Mouse (Mus musculus): ENCODE data around the gene Tcf7l2. TPM values are rescaled to one million over a fixed set of nuclear protein-coding genes. Genes with fewer than 3 reads are reported as not detected.
A peak's percentile ranks its signal among the peaks of the same experiment; 100 is the strongest.

Gene Tcf7l2
- polyA plus RNA-seq, 1 experiment from 2014 or later: 196 TPM

DNA sequence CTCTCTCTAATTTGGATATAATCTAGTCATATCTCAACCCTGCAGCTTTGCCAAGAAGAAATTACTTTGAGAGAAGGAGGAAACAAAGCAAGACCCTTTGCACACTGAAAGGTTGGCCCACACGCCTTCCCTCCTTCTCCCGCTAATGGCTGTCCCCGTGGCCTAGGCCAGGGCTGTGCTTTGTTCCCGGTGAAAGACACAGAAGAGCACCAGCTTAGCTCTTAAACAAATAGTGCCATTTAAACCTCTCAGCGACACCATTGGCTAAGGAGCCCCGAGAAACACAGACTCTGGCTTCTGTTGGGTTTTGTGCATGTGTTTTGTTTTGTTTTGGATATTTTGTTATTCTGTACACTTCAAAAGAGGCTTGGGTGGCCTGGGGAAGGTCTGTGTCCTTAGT lies 37.5 kb upstream of the Tcf7l2 start:
- no peaks in the 10 kb centered on the region for H3K36me3 ChIP-seq (ENCODE audit: control insufficient read depth, insufficient read depth, low read length)
- DNase-seq (ENCODE audit: low spot score): peak; percentile 23

DNA sequence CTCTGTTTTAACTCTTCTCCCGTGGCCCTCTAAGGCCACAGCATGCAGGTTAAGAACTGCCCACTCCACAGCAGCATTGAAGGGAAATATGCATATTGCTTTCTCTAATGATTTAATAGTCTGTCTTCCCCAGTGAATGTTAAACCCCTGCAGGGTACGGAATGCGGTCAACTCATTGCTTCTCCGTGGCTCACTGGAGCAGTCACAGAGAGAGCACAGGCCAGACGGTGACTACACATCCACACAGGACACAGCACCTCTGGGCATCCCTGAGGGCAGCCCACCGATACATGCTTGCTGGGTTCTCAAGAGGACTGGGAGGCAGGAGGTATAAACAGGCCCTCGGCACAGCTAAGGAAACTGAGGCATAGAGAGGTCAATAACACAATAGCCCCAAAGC lies 35.3 kb upstream of the Tcf7l2 start:
- H3K4me2 ChIP-seq (ENCODE audit: low read length): no peak overlapping the region
- H3K4me3 ChIP-seq (ENCODE audit: low read depth, low read length): no peak overlapping the region
- H3K4me1 ChIP-seq (ENCODE audit: control insufficient read depth, insufficient read depth, low read length): no peaks in the 10 kb centered on the region
- no peaks in the 10 kb centered on the region for H3K36me3 ChIP-seq (ENCODE audit: control insufficient read depth, insufficient read depth, low read length)
- H3K27me3 ChIP-seq (replicated peaks; ENCODE audit: control insufficient read depth, insufficient read depth, low read length): no peaks in the 10 kb centered on the region
- H3K9me3 ChIP-seq (replicated peaks; ENCODE audit: control insufficient read depth, low read length): no peaks in the 10 kb centered on the region
- 80% methylated on average over 7 of the region's 7 CpGs for WGBS
- ATAC-seq: no peak
- H3K9ac ChIP-seq (ENCODE audit: low read length): no peak overlapping the region
- H3K27ac ChIP-seq (ENCODE audit: low read depth, low read length): no peak overlapping the region
- DNase-seq (ENCODE audit: low spot score): no peak

More for the DNA sequence above, 37.5 kb upstream of the Tcf7l2 start:
- Histone ChIP-seq H3K4me1 (ENCODE audit: control insufficient read depth, insufficient read depth, low read length) (no peaks in the 10 kb centered on the region), H3K27me3 (replicated peaks; ENCODE audit: control insufficient read depth, insufficient read depth, low read length) (no peaks in the 10 kb centered on the region), H3K4me2 (ENCODE audit: low read length) (no peak overlapping the region), H3K9me3 (replicated peaks; ENCODE audit: control insufficient read depth, low read length) (no peaks in the 10 kb centered on the region), H3K27ac (ENCODE audit: low read depth, low read length) (no peak overlapping the region), H3K4me3 (ENCODE audit: low read depth, low read length) (no peak overlapping the region), H3K9ac (ENCODE audit: low read length) (no peak overlapping the region)
- 10% methylated on average over 6 of the region's 6 CpGs for WGBS
- ATAC-seq: no peak

DNA sequence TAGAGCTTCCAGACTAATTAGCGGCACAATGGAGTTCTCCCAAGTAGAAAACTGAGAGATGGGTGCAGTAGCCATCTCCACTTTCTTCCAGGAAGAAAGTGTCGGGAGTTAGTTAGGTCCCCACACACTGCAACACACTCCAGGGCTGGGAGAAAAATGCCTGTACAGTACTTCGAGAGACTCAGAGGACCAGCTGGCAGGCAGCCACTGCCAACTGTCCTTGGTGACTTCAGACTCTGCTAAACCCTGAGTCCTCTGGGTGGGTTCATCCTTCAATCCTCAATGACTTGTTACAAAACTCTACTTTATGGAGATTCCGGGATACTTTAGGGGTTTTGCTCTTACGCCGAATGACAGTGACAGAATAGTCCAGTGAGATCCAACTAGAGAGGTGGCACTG lies 34.8 kb upstream of the Tcf7l2 start:
- WGBS: 94% methylated on average over 6 of the region's 6 CpGs
- Histone ChIP-seq H3K4me3 (ENCODE audit: low read depth, low read length) (no peak overlapping the region), H3K4me1 (ENCODE audit: control insufficient read depth, insufficient read depth, low read length) (no peaks in the 10 kb centered on the region), H3K36me3 (ENCODE audit: control insufficient read depth, insufficient read depth, low read length) (no peaks in the 10 kb centered on the region), H3K27me3 (replicated peaks; ENCODE audit: control insufficient read depth, insufficient read depth, low read length) (no peaks in the 10 kb centered on the region), H3K9me3 (replicated peaks; ENCODE audit: control insufficient read depth, low read length) (no peaks in the 10 kb centered on the region), H3K9ac (ENCODE audit: low read length) (no peak overlapping the region), H3K27ac (ENCODE audit: low read depth, low read length) (no peak overlapping the region), H3K4me2 (ENCODE audit: low read length) (no peak overlapping the region)
- ATAC-seq (no peak), DNase-seq (ENCODE audit: low spot score) (no peak)

DNA sequence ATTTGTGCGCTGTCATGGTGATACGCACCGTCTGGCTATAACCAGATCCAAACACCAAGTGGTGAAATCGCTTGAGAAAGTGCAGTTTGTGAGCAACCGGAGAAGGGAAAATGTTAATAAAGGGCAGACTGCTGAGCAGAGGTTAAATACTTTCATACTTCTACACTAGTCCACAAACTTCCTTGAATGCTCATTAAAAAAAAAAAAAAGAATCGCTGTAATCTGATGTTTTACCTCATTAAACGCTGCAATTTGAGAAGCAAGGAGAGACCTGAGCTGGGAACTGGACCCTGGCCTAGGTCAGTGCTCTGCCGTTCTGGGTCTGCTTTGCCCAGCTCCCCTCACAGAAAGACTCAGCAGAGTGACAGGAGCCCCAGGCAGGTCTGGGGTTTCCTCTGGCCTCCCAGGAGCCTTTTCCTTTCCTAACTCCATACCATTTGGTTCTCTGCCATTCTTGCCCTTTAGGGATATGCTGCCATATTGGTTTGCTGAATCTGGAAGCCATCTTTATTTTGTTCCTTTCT lies 33.5 kb upstream of the Tcf7l2 start:
- Histone ChIP-seq H3K27ac (ENCODE audit: low read depth, low read length) (no peak overlapping the region), H3K27me3 (replicated peaks; ENCODE audit: control insufficient read depth, insufficient read depth, low read length) (no peaks in the 10 kb centered on the region), H3K9ac (ENCODE audit: low read length) (no peak overlapping the region), H3K9me3 (replicated peaks; ENCODE audit: control insufficient read depth, low read length) (no peaks in the 10 kb centered on the region), H3K4me1 (ENCODE audit: control insufficient read depth, insufficient read depth, low read length) (no peaks in the 10 kb centered on the region), H3K4me2 (ENCODE audit: low read length) (no peak overlapping the region), H3K4me3 (ENCODE audit: low read depth, low read length) (no peak overlapping the region), H3K36me3 (ENCODE audit: control insufficient read depth, insufficient read depth, low read length) (no peaks in the 10 kb centered on the region)
- DNase-seq (ENCODE audit: low spot score): no peak
- WGBS: 82% methylated on average over 8 of the region's 8 CpGs
- no peak for ATAC-seq

DNA sequence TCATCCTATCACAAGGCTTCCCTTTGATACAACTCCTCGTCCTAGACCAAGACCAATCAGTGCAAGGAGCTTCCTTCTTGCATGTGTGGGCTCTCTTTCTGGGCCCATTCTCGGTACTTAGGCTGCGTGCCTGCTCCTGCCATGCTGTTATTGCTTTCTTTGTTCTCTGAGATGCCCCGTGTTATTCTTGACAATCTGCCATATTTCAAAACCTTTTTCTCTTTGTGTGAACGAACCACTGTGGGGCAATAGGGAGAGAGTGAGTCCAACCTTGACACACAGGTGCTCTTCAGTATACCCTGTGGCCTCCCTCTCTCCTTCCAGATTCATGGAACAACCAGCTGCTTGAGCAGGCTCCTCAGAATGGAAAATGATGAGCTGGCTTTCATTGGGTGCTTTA lies 30.8 kb upstream of the Tcf7l2 start:
- 81% methylated on average over 5 of the region's 5 CpGs for WGBS
- Histone ChIP-seq H3K27me3 (replicated peaks; ENCODE audit: control insufficient read depth, insufficient read depth, low read length) (no peaks in the 10 kb centered on the region), H3K4me1 (ENCODE audit: control insufficient read depth, insufficient read depth, low read length) (no peaks in the 10 kb centered on the region), H3K9ac (ENCODE audit: low read length) (no peak overlapping the region), H3K9me3 (replicated peaks; ENCODE audit: control insufficient read depth, low read length) (no peaks in the 10 kb centered on the region), H3K4me2 (ENCODE audit: low read length) (no peak overlapping the region), H3K4me3 (ENCODE audit: low read depth, low read length) (no peak overlapping the region), H3K27ac (ENCODE audit: low read depth, low read length) (no peak overlapping the region), H3K36me3 (ENCODE audit: control insufficient read depth, insufficient read depth, low read length) (no peaks in the 10 kb centered on the region)
- ATAC-seq (no peak), DNase-seq (ENCODE audit: low spot score) (no peak)

DNA sequence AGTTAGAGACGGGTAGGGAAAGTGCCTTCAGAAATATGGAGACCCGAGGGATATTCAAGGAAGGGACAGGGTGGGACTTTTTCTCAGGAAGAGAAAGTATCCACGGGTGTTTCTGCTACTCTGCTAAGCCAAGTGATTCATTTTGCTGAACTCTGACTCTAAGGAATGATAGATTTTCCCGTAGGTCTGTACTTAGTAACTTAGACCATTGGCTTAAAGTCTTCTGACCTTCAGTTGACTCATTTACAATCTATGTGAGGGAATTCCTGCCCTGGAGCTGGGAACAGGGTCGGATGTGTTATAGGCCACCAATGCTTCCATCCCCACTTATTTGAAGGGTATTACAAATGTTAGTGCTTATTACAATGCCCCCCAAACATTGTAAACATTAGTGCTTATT lies 29.9 kb upstream of the Tcf7l2 start:
- no peak overlapping the region for H3K4me3 ChIP-seq (ENCODE audit: low read depth, low read length)
- no peaks in the 10 kb centered on the region for H3K27me3 ChIP-seq (replicated peaks; ENCODE audit: control insufficient read depth, insufficient read depth, low read length)
- H3K4me2 ChIP-seq (ENCODE audit: low read length): no peak overlapping the region
- H3K27ac ChIP-seq (ENCODE audit: low read depth, low read length): no peak overlapping the region
- WGBS: 92% methylated on average over 5 of the region's 5 CpGs
- ATAC-seq (no peak), DNase-seq (ENCODE audit: low spot score) (no peak)
- no peaks in the 10 kb centered on the region for H3K4me1 ChIP-seq (ENCODE audit: control insufficient read depth, insufficient read depth, low read length)
- H3K9me3 ChIP-seq (replicated peaks; ENCODE audit: control insufficient read depth, low read length): no peaks in the 10 kb centered on the region
- no peak overlapping the region for H3K9ac ChIP-seq (ENCODE audit: low read length)
- no peaks in the 10 kb centered on the region for H3K36me3 ChIP-seq (ENCODE audit: control insufficient read depth, insufficient read depth, low read length)

DNA sequence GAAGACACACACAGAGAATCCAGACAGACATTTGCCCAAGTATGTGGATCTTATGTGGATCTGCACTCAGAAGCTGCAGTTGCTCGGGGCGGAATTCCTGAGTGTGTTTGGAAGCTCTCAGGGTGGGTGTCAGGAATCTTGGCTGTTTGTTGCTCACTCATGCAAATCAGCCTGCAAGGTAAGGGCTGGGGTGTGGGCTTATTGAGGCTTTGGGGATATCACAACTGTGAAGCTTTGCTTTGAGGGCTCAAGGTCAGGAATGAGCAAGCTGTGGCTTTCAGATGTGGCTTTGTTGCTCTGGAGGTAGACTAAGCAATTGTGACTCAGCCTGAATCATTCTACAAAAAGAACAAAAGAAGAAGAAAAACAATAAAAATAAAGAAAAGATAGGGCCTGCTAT lies 28.9 kb upstream of the Tcf7l2 start:
- no peaks in the 10 kb centered on the region for H3K9me3 ChIP-seq (replicated peaks; ENCODE audit: control insufficient read depth, low read length)
- no peak overlapping the region for H3K9ac ChIP-seq (ENCODE audit: low read length)
- no peak for ATAC-seq
- H3K4me3 ChIP-seq (ENCODE audit: low read depth, low read length): no peak overlapping the region
- no peaks in the 10 kb centered on the region for H3K27me3 ChIP-seq (replicated peaks; ENCODE audit: control insufficient read depth, insufficient read depth, low read length)
- no peaks in the 10 kb centered on the region for H3K4me1 ChIP-seq (ENCODE audit: control insufficient read depth, insufficient read depth, low read length)
- WGBS: 90% methylated on average over 2 of the region's 2 CpGs
- H3K27ac ChIP-seq (ENCODE audit: low read depth, low read length): no peak overlapping the region
- no peaks in the 10 kb centered on the region for H3K36me3 ChIP-seq (ENCODE audit: control insufficient read depth, insufficient read depth, low read length)
- DNase-seq (ENCODE audit: low spot score): no peak
- H3K4me2 ChIP-seq (ENCODE audit: low read length): no peak overlapping the region

DNA sequence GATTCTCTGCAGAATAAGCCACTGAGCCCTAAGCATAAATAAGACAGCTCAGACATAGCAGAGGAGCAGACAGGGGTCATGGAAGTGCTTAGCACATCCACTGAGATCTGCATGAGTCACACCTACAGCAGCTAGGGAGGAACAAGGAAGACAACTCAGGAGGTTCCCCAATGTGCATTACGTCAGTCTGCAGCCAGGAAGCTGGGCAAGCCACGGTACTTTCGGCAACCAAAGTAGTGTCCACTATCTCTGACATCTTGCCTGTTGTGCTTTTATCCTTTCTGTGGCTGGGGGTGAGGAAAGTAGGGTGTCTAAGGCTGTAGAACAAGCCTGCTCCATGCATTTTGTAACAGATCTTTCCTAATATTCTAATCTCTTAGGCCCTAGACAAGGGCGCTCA lies 27.6 kb upstream of the Tcf7l2 start:
- WGBS: 86% methylated on average over 4 of the region's 4 CpGs
- H3K36me3 ChIP-seq (ENCODE audit: control insufficient read depth, insufficient read depth, low read length): no peaks in the 10 kb centered on the region
- no peaks in the 10 kb centered on the region for H3K27me3 ChIP-seq (replicated peaks; ENCODE audit: control insufficient read depth, insufficient read depth, low read length)
- no peak overlapping the region for H3K4me3 ChIP-seq (ENCODE audit: low read depth, low read length)
- H3K9me3 ChIP-seq (replicated peaks; ENCODE audit: control insufficient read depth, low read length): no peaks in the 10 kb centered on the region
- H3K4me2 ChIP-seq (ENCODE audit: low read length): no peak overlapping the region
- no peaks in the 10 kb centered on the region for H3K4me1 ChIP-seq (ENCODE audit: control insufficient read depth, insufficient read depth, low read length)
- DNase-seq (ENCODE audit: low spot score) (no peak), ATAC-seq (no peak)
- H3K27ac ChIP-seq (ENCODE audit: low read depth, low read length): no peak overlapping the region
- no peak overlapping the region for H3K9ac ChIP-seq (ENCODE audit: low read length)

DNA sequence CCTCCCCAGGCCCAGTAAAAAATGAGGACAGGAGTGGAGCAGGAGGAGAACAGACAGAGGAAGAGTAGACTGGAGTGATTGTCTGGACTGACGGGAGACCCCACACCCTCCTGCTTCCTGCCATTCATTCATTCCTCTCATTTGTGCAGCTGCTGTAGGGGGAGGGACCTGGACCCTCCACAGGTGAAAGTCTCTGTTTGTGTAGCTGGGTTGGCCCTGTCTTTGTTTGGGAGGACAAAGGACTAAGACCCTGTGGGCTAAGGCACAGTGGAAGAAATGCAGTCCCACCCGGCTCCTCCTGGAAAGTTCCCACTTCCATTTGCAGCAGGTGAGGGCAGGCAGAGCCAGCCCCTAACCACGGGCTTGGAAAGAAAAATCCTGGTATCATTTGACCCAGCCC lies 27.0 kb upstream of the Tcf7l2 start:
- no peak overlapping the region for H3K4me2 ChIP-seq (ENCODE audit: low read length)
- H3K9me3 ChIP-seq (replicated peaks; ENCODE audit: control insufficient read depth, low read length): no peaks in the 10 kb centered on the region
- H3K4me3 ChIP-seq (ENCODE audit: low read depth, low read length): no peak overlapping the region
- no peak overlapping the region for H3K27ac ChIP-seq (ENCODE audit: low read depth, low read length)
- no peak overlapping the region for H3K9ac ChIP-seq (ENCODE audit: low read length)
- H3K36me3 ChIP-seq (ENCODE audit: control insufficient read depth, insufficient read depth, low read length): no peaks in the 10 kb centered on the region
- no peaks in the 10 kb centered on the region for H3K27me3 ChIP-seq (replicated peaks; ENCODE audit: control insufficient read depth, insufficient read depth, low read length)
- WGBS: 39% methylated on average over 3 of the region's 3 CpGs
- ATAC-seq (no peak), DNase-seq (ENCODE audit: low spot score) (no peak)
- no peaks in the 10 kb centered on the region for H3K4me1 ChIP-seq (ENCODE audit: control insufficient read depth, insufficient read depth, low read length)
